Mouse (Mus musculus) urinary bladder, postnatal 0 days (tissue): ENCODE measurements around the gene Samd1. TPM values are rescaled to one million over a fixed set of nuclear protein-coding genes. Genes with fewer than 3 reads are reported as not detected.
A peak's percentile ranks its signal among the peaks of the same experiment; 100 is the strongest.

Experiments used
- microRNA counts: library from miRNA; unstranded; fragments of <30 nt; microRNA quantifications from one replicate; lab custom pipeline; 2016
- microRNA-seq: library from miRNA; unstranded; fragments of <30 nt; microRNA quantifications from one replicate; pipeline ENCODE4, GENCODE M21; 2016
- polyA plus RNA-seq: library from polyadenylated mRNA; unstranded; fragments of >200 nt; fragmentation: Nextera tagmentation; extraction: Ambion mirVana; gene quantifications from 2 replicates; pipeline ENCODE4 v1.2.1, GENCODE M21; 2015

Gene Samd1
- polyA plus RNA-seq = 3.5 and 4.3 TPM in 2 replicates

GRCm38 (mm10) chr8:83997511-83998141 lies at the start of gene Samd1:
Gene Samd1, plus strand, starts transcription at chr8:83997672.

DNA sequence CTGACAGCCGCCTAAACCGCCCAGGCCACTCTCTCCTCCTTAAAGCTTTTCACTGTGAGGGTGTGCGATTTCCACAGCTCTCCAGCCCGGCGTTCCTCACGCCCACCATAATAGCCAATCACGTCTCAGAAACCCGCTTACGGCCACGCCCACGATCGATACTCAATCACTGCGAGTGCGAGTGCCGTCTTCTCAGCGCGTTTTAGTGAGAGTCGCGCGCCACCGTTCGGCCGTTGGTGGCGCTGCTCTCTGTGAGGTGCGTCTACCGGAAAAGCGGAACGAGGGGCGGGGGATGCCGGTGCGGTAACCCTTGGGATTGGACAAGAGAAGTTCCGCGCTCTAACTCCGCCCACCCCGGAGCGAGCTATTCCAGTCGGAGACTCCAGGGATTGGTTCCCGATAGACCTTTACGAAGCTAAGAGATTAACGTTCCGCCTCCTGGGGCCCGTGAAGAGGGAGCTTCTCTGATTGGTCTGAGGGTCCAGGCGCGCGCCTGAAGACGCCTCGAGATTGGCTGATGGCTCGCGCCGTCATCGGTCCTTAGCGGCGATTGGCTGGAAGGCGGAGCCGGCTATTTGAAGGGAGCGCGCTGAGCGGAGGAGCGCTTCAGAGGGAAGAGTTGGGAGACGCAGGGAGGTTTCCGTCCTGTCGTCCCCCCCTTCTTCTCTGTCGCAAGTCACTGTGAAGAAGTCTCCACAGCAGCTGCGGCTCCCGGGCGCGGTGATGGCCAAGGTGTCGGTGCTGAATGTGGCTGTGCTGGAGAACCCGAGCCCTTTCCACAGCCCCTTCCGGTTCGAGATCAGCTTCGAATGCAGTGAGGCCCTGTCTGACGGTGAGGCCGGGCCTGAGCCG lies 42.1 kb upstream of the Samd1 start, which contains the start of the genes Gm10644 and Asf1b:
TSS of gene Gm10644 (minus strand) at position 100 of the 852 bp plus-strand sequence.
TSS of gene Asf1b (plus strand) at position 402 of the 852 bp plus-strand sequence.

DNA sequence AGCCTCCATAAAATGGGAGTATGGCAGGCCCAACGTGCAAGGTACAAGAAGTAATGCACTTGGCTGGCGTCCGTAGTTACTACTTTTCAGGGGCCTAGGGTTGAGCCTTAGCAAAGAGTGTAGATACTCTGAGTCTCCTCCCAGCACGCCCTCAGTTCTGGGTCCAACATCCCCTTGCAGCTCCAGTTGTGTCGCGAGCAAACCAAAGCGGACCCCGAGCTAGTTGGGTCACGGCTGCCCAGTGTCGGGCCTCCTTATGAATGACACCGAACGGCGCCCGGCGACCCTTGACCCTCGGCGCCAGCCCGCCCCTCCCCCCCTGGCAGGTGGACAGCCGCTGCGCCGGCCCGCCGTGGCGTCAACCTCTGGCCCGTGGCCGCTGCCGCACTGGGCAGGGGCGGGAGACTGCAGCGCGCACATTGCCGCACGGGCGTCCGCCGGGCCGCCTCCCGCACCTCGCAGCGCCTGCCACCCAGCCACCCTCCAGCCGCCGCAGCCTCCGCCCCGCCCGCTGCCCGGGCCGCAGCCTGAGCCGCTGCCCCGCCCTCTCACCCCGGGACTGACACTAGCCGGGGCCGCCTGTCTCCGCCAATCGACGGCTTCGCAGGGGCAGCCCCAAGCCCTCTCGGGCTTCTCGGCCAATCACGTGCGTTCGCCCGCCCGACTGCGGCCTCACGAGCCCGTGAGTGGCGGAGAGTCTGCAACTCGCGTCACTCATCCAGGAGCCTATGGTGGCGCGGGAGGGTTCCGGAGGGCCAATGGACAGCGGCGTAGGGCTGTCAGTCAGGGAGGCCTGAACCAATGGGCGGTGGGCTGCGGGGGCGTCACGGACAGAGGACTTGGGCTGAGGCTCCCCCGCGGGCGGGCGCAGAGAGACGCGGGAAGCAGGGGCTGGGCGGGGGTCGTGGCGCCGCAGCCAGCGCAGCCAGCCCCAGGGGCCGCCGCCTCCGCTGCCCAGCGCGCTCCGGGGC lies 25.0 kb upstream of the Samd1 start, which contains the start of gene Prkaca:
TSS of gene Prkaca (plus strand) at position 844 of the 971 bp plus-strand sequence.

GRCm38 (mm10) chr8:84001281-84002000 lies 4.0 kb downstream of the Samd1 start, which contains the start of gene 1700067K01Rik:
Gene 1700067K01Rik, plus strand, starts transcription at chr8:84001502.

DNA sequence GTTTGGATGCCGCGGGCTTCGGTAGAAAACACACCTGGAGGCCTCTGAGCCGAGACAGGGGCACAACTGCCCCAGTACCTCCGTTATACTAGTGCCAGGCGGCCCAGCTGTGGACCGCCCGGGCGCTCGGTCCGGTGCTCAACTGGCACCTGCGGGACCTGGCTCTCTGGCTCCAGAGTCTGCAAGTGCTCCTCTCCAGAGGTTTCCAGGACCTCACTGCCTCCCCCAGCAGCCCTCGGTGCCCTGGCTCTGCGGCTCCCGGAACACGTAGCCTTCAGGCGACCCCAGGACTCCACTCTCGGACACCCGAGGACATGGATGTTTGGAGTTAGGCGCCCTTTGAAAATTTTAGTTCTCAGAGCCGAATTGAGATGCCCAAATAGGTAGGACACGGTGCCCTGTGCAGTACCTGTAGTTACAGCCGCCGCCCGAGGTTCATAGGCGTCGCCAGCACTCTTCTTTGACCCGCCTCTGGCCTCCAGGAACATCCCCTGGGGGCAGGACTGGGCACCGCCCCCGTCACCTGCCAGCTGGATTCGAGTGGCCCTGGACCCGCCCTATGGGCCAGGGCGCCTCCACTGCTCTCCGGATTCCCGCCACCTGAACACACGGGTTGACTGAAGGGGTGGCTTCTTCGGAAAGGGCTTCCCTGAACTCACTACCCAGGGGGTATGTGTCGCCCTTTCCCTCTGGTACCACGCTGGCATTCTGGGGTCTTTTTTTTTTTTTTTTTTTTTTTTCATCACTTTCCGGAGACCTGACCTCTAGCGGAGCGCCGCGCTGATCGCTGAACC lies 14.4 kb downstream of the Samd1 start, which contains the start of gene 2210011C24Rik:
TSS of gene 2210011C24Rik (minus strand) at position 467 of the 794 bp plus-strand sequence.

DNA sequence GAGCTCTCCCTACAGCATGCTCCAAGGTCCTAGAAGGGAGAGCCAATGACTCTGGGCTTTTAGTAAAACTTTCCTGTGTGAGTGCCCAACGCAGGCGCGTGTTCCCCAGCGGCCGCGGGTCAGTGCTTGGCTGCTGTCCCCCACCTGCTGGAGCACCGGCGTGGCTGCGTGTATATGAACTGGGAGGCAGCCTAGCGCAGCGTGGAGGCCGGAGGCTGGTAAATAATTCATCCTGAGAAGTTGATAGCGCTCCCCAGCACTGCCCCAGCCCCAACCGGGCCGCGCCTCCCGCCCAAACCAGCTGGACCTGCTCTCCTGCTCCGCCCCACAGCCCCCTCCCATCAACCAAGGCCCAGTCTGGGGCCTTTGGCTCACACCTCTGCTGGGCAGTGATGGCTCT lies 23.6 kb downstream of the Samd1 start, which contains the start of gene Palm3:
TSS of gene Palm3 (plus strand) at position 376 of the 400 bp plus-strand sequence.

DNA sequence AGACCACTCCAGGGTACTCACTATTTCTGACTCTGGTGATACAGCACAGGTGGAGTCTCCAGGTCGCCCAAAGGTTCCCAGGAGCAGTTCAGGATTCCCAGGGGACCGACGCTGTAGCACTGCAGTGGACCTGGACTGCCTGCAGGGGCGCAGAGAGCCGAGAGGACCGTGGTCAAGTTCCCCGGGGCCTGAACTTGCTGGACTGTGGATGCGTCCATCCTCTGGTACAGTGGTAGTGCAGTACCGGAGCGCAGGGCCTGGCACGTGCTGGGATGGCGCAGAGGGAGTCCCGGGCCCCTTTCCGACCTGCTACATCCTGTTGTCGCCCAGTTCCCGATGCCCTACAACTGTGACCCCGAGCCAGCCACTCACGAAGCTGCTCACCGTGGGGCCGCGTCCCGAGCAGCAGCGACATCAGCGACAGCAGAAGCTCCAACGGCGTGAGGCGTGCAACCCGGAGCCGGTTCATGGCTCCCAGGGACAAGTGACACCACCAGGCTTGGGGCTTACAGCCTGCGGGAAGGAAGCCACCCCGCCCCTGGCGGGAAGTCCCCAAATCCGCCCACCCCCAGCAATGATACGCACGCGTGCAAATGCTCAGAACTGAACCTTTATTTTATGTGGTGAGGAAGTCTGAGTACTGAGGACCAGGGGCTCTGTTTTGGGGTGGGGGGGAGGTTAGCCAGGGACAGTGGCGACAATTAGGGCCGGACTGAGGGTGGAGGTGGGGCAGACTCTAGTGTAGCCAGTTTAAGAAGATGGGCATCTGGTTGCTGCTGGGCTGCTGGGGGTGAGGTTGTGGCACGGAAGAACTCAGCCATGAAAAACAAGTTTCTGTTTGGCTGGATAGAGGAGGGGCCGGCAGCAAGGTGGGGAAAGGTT lies 44.8 kb downstream of the Samd1 start, which contains the start of gene Il27ra:
TSS of gene Il27ra (minus strand) at position 524 of the 882 bp plus-strand sequence.

GRCm38 (mm10) chr8:84044900-84045299 lies 47.4 kb downstream of the Samd1 start, which contains the start of gene Rln3:
Gene Rln3, minus strand, starts transcription at chr8:84045000.

MicroRNAs within 50 kb of the gene (microRNA counts, 519-probe panel; counts per million panel counts)
- not detected for microRNA mmu-miR-1199 (lab: Ali Mortazavi, UCI)

Small RNAs within 50 kb of the gene (microRNA-seq; reads per million reads assigned to microRNA genes)
- gene Mir1199 (not detected), gene Mir8111 (4.6 reads per million, percentile 9 among the genes with 10 or more reads in this experiment)

Other genes starting within 250 kb of the Samd1 start
- 9.2 and 10.4 TPM in 2 replicates for gene Adgrl1, start 97.6 kb upstream of the Samd1 start, polyA plus RNA-seq
- gene Gm10644, start 42.5 kb upstream of the Samd1 start, polyA plus RNA-seq = 0.06 and 0.17 TPM in 2 replicates
- gene Asf1b, start 42.2 kb upstream of the Samd1 start, polyA plus RNA-seq = 14.0 and 18.6 TPM in 2 replicates
- 63.1 and 68.1 TPM in 2 replicates for gene Prkaca, start 24.7 kb upstream of the Samd1 start, polyA plus RNA-seq
- gene 1700067K01Rik, start 3.8 kb downstream of the Samd1 start, polyA plus RNA-seq = 0.39 and 0.48 TPM in 2 replicates
- gene 2210011C24Rik, start 14.5 kb downstream of the Samd1 start, polyA plus RNA-seq = 0.43 and 0.60 TPM in 2 replicates
- 0.47 and 1.3 TPM in 2 replicates for gene Palm3, start 23.8 kb downstream of the Samd1 start, polyA plus RNA-seq
- gene Il27ra, start 44.9 kb downstream of the Samd1 start, polyA plus RNA-seq = 0.53 and 0.96 TPM in 2 replicates
- gene Rln3, start 47.3 kb downstream of the Samd1 start, polyA plus RNA-seq = not detected in 2 replicates
- 0.82 and 0.94 TPM in 2 replicates for gene Gm10643, start 67.5 kb downstream of the Samd1 start, polyA plus RNA-seq
- 3.1 and 3.3 TPM in 2 replicates for gene Rfx1, start 69.2 kb downstream of the Samd1 start, polyA plus RNA-seq
- gene Dcaf15, start 107.1 kb downstream of the Samd1 start, polyA plus RNA-seq = 3.0 and 3.2 TPM in 2 replicates
- gene Podnl1, start 128.3 kb downstream of the Samd1 start, polyA plus RNA-seq = 0.16 and 0.22 TPM in 2 replicates
- gene Cc2d1a, start 150.3 kb downstream of the Samd1 start, polyA plus RNA-seq = 14.8 and 15.7 TPM in 2 replicates
- gene 4930432K21Rik, start 150.4 kb downstream of the Samd1 start, polyA plus RNA-seq = 0.16 and 0.50 TPM in 2 replicates
- 1.1 and 1.3 TPM in 2 replicates for gene Nanos3, start 187.5 kb downstream of the Samd1 start, polyA plus RNA-seq
- 5.2 and 5.8 TPM in 2 replicates for gene Zswim4, start 239.4 kb downstream of the Samd1 start, polyA plus RNA-seq